Comparison of ENCODE assay signal across 8 mouse cellular contexts in the genomic region with DNA sequence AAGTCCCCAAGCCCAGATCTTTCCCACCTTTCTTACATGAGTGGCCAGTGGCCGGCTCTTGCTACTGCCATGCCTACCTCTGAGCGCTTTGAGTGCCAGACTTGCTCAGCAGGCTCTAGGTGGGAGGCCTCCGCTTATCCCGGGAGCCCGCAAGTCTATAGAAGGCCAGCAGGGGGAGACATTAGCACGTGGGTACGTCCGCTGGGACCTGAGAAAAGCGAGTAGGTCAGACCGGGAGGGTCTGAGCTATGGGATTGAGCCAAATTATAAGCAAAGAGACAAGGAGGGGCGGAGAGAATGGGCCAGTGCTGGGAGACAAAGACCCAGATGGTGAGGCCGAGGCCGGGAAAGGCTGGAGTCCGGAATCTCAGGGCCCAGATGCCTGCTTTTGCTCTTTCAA. TPM values are rescaled to one million over a fixed set of nuclear protein-coding genes. Genes with fewer than 3 reads are reported as not detected.
DNase-seq lines count a peak whose midpoint lies in the region; ATAC-seq lines count a peak whose summit lies in the region.

No protein-coding gene starts in this region.

- H3K36me3 ChIP-seq in hindbrain, embryonic 10.5 days = no peaks in the 10 kb centered on the region
- no peaks in the 10 kb centered on the region for H3K36me3 ChIP-seq in lung, embryonic 15.5 days

- peak; percentile 78 for DNase-seq in Muller cell, postnatal 12 days (ENCODE audit: inconsistent ontology term)
- DNase-seq in cerebellum, adult 9-10 months = peak; percentile 91
- DNase-seq in frontal cortex, adult 2 months (ENCODE audit: extremely low spot score in 1 of 2, low spot score in 1 of 2) = peak; percentile 61 to 91
- DNase-seq in hindbrain, embryonic 10.5 days (ENCODE audit: low spot score) = peak; percentile 86
- peak; percentile 72 for DNase-seq in layer of hippocampus, adult 9-10 months (ENCODE audit: low spot score)
- DNase-seq in ovary, postnatal 14 days (ENCODE audit: low spot score) = peak; percentile 73
- peak; percentile 65 to 74 for DNase-seq in thymus, postnatal 10 days (ENCODE audit: low spot score in 2 of 2)

- WGBS in hindbrain, embryonic 10.5 days = 19% methylated on average over 14 of the region's 14 CpGs
- WGBS in lung, embryonic 15.5 days = 22% methylated on average over 14 of the region's 14 CpGs

- peak overlapping the region; percentile 73 for H3K4me3 ChIP-seq in hindbrain, embryonic 10.5 days
- H3K4me3 ChIP-seq in lung, embryonic 15.5 days = no peak overlapping the region

- H3K4me1 ChIP-seq in hindbrain, embryonic 10.5 days (replicated peaks) = peaks cover 25% of the 10 kb centered on the region
- peaks cover 3% of the 10 kb centered on the region for H3K4me1 ChIP-seq in lung, embryonic 15.5 days

- ATAC-seq in lung, embryonic 15.5 days (ENCODE audit: borderline replicate concordance, extremely low read depth, low FRiP score, low TSS enrichment) = peak; percentile 54

- peak overlapping the region; percentile 93 for H3K27ac ChIP-seq in hindbrain, embryonic 10.5 days
- H3K27ac ChIP-seq in lung, embryonic 15.5 days = peak overlapping the region; percentile 90

- H3K9me3 ChIP-seq in hindbrain, embryonic 10.5 days = no peaks in the 10 kb centered on the region
- no peaks in the 10 kb centered on the region for H3K9me3 ChIP-seq in lung, embryonic 15.5 days

- H3K9ac ChIP-seq in lung, embryonic 15.5 days = peak overlapping the region; percentile 7; the same call in 1 of the 2 replicates

- peak overlapping the region; percentile 64 for H3K4me2 ChIP-seq in lung, embryonic 15.5 days

- H3K27me3 ChIP-seq in hindbrain, embryonic 10.5 days (ENCODE audit: insufficient read depth, poor library complexity, severe bottlenecking) = peaks cover 79% of the 10 kb centered on the region
- H3K27me3 ChIP-seq in lung, embryonic 15.5 days = no peaks in the 10 kb centered on the region; the same call in 1 of the 2 replicates

RNA-seq across cellular contexts. Expression of gene Efnb1, which starts 1.0 kb away (rescaled TPM):
- 9.0 and 12.6 TPM in 2 replicates for polyA plus RNA-seq in frontal cortex, adult 2 months (2012; rRNA removed)
- polyA plus RNA-seq in hindbrain, embryonic 10.5 days (2016; fragmentation: Nextera tagmentation; extraction: Ambion mirVana) = 48.9 and 52.6 TPM in 2 replicates
- polyA plus RNA-seq in lung, embryonic 15.5 days (2015; fragmentation: Nextera tagmentation; extraction: Ambion mirVana) = 44.1 and 47.3 TPM in 2 replicates
